Comparison of ENCODE assay signal across 3 mouse cellular contexts in the genomic region with DNA sequence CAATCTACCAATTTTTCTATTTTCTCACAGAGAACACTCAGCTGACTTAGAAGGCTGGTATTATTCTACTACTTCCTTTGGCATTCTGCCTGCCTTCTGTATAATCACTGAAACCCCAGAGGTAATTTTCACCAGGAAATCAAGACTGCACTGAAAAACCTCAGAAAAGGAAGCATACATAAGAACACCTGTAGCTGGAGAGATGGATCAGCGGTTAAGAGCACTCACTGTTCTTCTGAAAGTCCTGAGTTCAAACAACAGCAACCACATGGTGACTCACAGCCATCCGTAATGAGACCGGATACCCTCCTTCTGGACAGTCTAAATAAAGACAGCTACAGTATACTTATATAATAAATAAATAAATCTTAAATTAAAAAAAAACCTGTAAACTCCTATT.
"Had no signal": no experiment of that assay in that cellular context is flagged by ENCODE, and none has a peak within 500 bp of the region (broad histone marks: within the 10 kb centered on the region; RNA-seq: fewer than 3 reads in every experiment).

No protein-coding gene starts in this region.

- DNase-seq: kidney, postnatal 14 days; right cerebral cortex, postnatal 14 days; thymus, postnatal 25 days had no signal
